Mouse (Mus musculus): ENCODE measurements around the gene Gprc5b. TPM values are rescaled to one million over a fixed set of nuclear protein-coding genes. Genes with fewer than 3 reads are reported as not detected.
A peak's percentile ranks its signal among the peaks of the same experiment; 100 is the strongest.

Gprc5b gene
- polyA plus RNA-seq (2016; fragmentation: Nextera tagmentation; extraction: Ambion mirVana), result 2.8 and 3.0 TPM in 2 replicates

DNA sequence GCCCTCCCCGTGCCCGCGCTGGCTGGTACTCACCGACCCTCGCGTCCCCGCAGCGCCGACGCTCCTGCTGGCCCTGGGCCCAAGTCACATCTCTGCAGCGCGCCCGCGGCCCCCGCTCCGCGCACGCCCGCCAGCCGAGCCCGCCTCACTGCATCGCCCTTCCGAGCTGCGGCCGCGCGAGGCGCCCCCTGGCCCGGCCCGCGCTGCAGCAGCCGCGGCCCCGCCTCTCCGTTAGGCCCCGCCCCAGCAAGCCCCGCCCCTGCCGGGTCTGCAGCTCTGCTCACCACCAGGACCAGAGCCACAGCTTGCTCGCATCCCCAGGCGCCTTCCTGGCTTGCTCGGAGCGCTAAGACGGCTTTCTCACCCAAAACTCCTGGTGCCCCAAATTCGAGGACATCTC lies at the start of gene Gprc5b:
TSS of gene Gprc5b (minus strand) at position 205 of the 400 bp plus-strand sequence.
- peak; percentile 90 for DNase-seq (ENCODE audit: low spot score)
- H3K4me1 ChIP-seq, result peaks cover 41% of the 10 kb centered on the region
- H3K9me3 ChIP-seq, result no peaks in the 10 kb centered on the region
- whole genome bisulfite sequencing, result under 1% methylated on average over 44 of the region's 44 CpGs
- H3K36me3 ChIP-seq, result no peaks in the 10 kb centered on the region
- peaks cover 35% of the 10 kb centered on the region; the same call in 1 of the 2 replicates for H3K27me3 ChIP-seq (ENCODE audit: insufficient read depth, poor library complexity, severe bottlenecking)
- H3K4me3 ChIP-seq, result peak within 1 kb of the TSS; percentile 68
- peak within 1 kb of the TSS; percentile 86 for H3K27ac ChIP-seq

DNA sequence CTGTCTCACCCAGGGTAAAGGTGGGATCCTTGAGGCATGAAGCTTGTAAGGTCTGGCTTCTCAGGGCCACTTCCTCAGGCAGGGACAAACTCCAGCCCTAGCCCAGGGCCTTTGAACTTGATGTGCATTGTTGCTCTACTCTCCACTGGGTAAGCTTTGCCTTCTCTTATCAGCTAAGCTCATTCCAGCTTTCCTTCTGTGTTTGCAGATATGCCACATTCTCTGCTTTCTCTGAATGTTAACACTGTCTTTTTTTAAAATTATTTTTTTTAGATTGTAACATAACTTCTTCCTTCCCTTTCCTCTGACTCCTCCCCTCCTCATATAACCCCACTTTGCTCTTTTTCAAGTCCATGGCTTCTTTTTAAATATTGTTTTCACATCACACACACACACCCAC lies 46.5 kb upstream of the Gprc5b start:
- H3K4me3 ChIP-seq, result no peak overlapping the region
- H3K27me3 ChIP-seq (ENCODE audit: insufficient read depth, poor library complexity, severe bottlenecking), result no peaks in the 10 kb centered on the region; the same call in 1 of the 2 replicates
- no peak for DNase-seq (ENCODE audit: low spot score)
- no peaks in the 10 kb centered on the region for H3K9me3 ChIP-seq
- no peaks in the 10 kb centered on the region for H3K36me3 ChIP-seq
- no peaks in the 10 kb centered on the region for H3K4me1 ChIP-seq
- no peak overlapping the region for H3K27ac ChIP-seq

DNA sequence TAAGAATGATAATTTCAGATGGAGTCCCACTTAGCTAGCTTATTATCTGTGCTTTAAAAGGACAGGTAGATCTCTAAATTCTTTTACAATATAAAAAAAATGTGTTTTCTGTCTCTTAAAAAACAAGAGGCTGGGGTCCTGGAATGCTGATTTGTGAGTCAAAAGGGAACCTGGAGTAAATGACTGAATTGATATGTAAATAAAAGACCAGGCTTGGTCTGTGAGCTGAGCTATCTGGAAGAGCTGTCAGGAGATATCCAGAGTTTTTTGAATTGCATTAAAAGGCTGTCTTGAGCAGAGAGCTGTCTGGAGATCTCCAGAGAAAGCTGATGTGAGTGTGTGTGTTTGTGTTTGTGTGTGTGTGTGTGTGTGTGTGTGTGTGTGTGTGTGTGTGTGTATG lies 42.6 kb upstream of the Gprc5b start:
- H3K36me3 ChIP-seq, result no peaks in the 10 kb centered on the region
- H3K4me3 ChIP-seq, result no peak overlapping the region
- H3K4me1 ChIP-seq, result no peaks in the 10 kb centered on the region
- H3K27me3 ChIP-seq (ENCODE audit: insufficient read depth, poor library complexity, severe bottlenecking), result peaks cover 6% of the 10 kb centered on the region; the same call in 1 of the 2 replicates
- no peaks in the 10 kb centered on the region for H3K9me3 ChIP-seq
- H3K27ac ChIP-seq, result no peak overlapping the region
- DNase-seq (ENCODE audit: low spot score), result no peak

DNA sequence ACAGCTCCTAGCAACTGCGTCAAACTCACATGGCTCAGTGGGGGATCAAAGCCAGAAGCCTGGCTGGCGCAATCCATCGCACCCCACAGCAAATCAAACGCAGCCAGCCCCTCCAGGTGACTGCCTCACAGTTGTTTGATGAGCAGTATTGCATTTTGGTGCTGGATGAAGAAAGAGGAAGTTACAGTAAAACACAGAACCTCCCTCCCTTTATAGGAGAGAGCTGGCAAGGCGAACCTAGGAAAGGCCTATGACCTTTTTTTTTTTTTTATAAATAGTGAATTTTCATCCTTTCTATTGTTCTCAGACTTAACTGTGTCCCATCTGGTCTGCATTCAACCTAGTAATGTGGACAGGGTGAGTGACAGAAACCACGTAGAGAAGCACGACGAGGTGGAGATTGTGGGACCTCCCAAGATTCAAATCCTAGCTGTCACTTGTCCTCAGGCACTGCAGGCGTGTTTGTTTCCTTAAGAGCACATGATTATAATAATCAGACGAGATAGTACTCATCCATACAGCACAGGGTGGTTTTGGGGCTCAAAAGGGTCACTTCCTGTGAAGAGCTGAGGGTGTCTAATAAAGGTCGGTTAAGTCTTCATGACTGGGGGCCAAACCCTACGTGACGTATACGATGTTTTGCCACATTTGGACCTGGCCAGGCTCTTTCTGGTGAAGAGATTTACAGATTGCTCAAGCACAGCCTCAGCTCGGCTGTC lies 39.4 kb upstream of the Gprc5b start:
- no peaks in the 10 kb centered on the region for H3K36me3 ChIP-seq
- H3K27ac ChIP-seq, result no peak overlapping the region
- H3K27me3 ChIP-seq (ENCODE audit: insufficient read depth, poor library complexity, severe bottlenecking), result peaks cover 6% of the 10 kb centered on the region; the same call in 1 of the 2 replicates
- no peak for DNase-seq (ENCODE audit: low spot score)
- H3K4me3 ChIP-seq, result no peak overlapping the region
- no peaks in the 10 kb centered on the region for H3K4me1 ChIP-seq
- H3K9me3 ChIP-seq, result no peaks in the 10 kb centered on the region
- 65% methylated on average over 15 of the region's 15 CpGs for WGBS

DNA sequence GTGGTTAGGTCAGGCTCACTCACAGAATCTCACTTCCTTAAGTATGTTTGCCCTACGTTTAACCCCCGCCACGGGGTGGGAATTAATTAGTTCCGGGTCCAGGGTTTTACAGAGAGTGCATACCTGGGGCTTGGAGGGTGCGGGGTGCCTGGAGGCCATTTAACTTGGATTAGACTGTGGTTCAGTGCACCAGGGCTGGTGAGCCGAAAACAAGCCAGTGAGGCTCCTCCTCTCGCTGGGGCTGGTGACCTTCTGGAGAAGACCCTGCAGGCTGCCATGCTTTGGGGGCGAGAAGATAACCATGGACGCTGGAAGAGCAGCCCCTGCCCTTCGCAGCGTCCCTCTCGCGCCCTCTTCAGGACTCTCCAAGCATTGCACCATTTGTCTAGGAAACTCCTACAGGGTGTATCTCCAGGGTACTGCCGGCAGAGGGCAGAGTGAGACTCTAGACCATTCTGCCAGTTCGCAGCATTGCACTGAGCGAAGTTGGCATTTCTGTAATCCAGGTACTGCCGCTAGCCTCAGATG lies 28.4 kb upstream of the Gprc5b start:
- H3K27me3 ChIP-seq (ENCODE audit: insufficient read depth, poor library complexity, severe bottlenecking), result no peaks in the 10 kb centered on the region
- no peaks in the 10 kb centered on the region for H3K36me3 ChIP-seq
- 23% methylated on average over 17 of the region's 17 CpGs for WGBS
- H3K4me1 ChIP-seq, result 0 out of 2 replicates have a peak, but pooled peaks cover 5% of the 10 kb centered on the region
- no peak overlapping the region for H3K27ac ChIP-seq
- peak; percentile 76 for DNase-seq (ENCODE audit: low spot score)
- H3K9me3 ChIP-seq, result no peaks in the 10 kb centered on the region
- no peak overlapping the region for H3K4me3 ChIP-seq

DNA sequence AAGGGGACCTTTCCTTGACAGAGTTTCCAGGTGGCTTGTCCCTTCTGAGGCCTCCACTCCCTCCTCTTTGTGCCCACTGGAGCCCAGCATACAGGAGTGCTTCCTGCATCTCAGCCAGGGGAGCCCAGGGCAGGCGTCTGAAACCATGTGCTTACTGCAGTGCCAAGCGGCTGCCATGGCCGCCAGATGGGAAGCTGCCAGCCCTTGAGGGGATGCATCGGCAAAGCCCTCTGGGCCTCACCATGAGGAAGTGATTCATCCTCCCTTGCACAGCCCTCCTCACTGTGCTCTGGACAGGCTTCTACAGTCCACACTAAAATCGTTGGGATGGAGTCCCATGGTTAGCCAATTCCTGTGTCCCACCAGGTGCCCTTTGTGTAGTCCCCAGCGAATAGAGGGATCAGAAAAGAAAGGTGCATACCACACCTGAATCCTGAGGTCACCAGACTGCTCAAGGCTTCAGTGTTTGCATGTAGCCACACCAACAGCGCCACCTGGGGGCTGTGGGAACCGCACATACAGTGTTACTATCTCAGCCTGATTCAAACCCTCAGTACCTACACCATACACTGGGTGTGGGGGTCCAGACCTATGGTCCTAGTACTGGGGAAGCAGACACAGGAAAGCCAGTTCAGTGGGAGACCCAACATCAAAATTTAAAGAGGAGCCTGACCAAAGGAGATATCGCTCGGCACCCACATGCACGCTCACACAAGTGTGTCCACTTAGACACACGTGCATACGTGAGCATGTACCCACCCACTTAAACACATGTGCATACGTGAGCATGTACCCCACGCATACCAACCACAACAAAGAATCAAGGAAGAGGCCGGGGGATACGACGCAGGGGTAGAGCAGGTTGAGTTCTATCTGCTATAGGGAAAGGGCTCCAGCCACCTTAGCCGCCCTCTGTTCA lies 27.5 kb upstream of the Gprc5b start:
- Histone ChIP-seq H3K36me3 (no peaks in the 10 kb centered on the region), H3K4me1 (0 out of 2 replicates have a peak, but pooled peaks cover 5% of the 10 kb centered on the region), H3K27ac (no peak overlapping the region), H3K9me3 (no peaks in the 10 kb centered on the region), H3K4me3 (no peak overlapping the region), H3K27me3 (ENCODE audit: insufficient read depth, poor library complexity, severe bottlenecking) (0 out of 2 replicates have a peak, but pooled peaks cover under 1% of the 10 kb centered on the region)
- no peak for DNase-seq (ENCODE audit: low spot score)
- 73% methylated on average over 19 of the region's 19 CpGs for WGBS

DNA sequence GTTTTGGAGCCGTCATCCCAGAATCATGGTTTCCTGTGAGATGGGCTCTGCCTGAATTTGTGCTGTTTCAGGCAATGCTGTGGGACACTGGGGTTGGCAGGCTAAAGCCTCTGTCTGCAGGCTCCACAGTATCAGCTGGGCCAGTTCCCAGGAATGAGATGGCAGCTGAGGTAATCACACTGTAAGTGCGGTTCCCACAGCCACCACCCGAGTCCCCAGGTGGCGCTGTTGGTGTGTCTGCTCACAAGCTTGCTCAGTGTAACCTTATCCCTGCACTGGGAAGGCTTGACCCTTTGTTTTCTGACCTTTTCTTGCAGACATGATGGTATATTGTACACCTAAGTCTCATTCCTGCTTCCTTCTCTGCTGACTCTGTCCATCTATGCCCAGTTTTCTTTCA lies 24.5 kb upstream of the Gprc5b start:
- H3K4me1 ChIP-seq, result no peaks in the 10 kb centered on the region
- no peak overlapping the region for H3K27ac ChIP-seq
- no peaks in the 10 kb centered on the region for H3K9me3 ChIP-seq
- 0 out of 2 replicates have a peak, but pooled peaks cover 14% of the 10 kb centered on the region for H3K27me3 ChIP-seq (ENCODE audit: insufficient read depth, poor library complexity, severe bottlenecking)
- WGBS, result 20% methylated on average over 4 of the region's 4 CpGs
- H3K4me3 ChIP-seq, result no peak overlapping the region
- no peak for DNase-seq (ENCODE audit: low spot score)
- H3K36me3 ChIP-seq, result no peaks in the 10 kb centered on the region

DNA sequence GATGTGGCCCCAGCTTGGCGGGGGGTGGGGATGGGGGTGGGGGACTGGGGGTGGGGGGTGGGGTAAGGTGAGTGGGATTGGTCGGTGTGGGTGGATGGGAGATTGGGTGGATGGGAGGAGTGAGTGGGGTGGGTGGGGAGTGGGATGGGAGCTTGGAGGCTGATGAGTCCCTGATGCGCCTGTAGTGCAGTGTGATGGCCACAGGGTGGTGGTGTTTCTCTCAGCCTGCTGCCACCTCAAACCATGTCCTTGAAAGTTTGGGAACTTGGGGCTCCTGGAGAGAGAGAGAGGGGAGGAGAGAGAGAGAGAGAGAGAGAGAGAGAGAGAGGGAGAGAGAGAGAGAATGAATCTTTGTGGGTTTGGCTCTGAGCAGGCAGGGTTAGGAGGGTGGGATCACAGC lies 20.7 kb upstream of the Gprc5b start:
- H3K4me1 ChIP-seq, result no peaks in the 10 kb centered on the region
- H3K36me3 ChIP-seq, result no peaks in the 10 kb centered on the region
- 0% methylated on average over 3 of the region's 3 CpGs for WGBS
- H3K4me3 ChIP-seq, result no peak overlapping the region
- no peak for DNase-seq (ENCODE audit: low spot score)
- H3K9me3 ChIP-seq, result no peaks in the 10 kb centered on the region
- H3K27ac ChIP-seq, result no peak overlapping the region
- 0 out of 2 replicates have a peak, but pooled peaks cover 14% of the 10 kb centered on the region for H3K27me3 ChIP-seq (ENCODE audit: insufficient read depth, poor library complexity, severe bottlenecking)

DNA sequence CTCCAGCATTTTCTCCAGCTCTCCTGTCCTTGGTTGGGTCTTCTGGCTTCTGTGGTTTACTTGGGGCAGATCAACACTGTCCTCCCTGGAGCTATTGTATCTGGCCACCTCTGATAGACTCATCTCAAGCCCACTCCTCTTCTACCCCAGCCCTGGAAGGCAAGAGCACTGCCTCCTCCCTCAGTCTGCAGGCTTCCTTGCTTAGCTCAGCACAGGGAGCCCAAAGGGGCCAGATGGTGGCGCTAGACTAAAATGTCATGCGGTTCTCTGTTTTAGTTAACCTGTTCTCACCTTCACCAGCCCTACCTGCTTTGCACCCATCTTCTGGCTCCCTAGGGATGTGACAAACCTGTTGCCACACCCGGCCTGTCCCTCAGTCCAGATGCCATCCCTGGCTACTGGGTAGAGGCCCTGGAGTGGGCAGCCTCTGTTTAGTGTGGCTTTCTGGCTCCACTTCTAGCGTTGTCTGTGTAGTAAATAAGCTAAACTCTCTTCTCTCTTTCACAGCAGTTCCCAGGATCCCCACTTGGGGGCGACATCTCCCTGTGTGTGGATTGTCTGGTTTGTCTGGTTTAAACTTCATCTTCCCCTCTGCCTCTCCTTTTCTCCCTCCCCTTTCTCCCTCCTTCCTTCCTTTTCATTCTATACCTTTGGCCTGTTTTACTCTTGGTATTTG lies 16.0 kb upstream of the Gprc5b start:
- H3K27ac ChIP-seq, result no peak overlapping the region
- 0 out of 2 replicates have a peak, but pooled peaks cover 2% of the 10 kb centered on the region for H3K27me3 ChIP-seq (ENCODE audit: insufficient read depth, poor library complexity, severe bottlenecking)
- no peaks in the 10 kb centered on the region for H3K9me3 ChIP-seq
- no peak overlapping the region for H3K4me3 ChIP-seq
- no peaks in the 10 kb centered on the region for H3K36me3 ChIP-seq
- DNase-seq (ENCODE audit: low spot score), result no peak
- 16% methylated on average over 5 of the region's 5 CpGs for WGBS
- no peaks in the 10 kb centered on the region for H3K4me1 ChIP-seq

DNA sequence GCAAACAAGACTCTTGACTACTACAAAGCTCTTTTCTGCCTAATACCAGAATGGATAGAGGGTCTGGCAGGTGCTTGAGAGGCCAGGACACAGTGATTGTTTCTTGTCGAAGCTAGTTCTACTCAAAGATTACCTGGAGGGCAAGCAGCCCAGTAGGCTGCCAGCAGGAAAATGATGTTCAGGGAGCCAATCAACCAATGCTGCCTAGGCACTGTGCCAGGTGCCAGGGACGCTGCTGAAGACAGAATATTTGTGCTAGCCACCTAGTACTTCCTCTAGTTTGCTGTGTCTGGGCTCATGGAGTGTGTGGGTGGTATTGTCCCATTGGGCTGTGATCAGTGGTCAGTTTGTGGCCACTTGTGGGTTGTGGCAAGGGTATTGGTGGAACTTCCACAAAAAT lies 7.5 kb upstream of the Gprc5b start:
- no peak overlapping the region for H3K4me3 ChIP-seq
- WGBS, result 68% methylated on average over 2 of the region's 2 CpGs

DNA sequence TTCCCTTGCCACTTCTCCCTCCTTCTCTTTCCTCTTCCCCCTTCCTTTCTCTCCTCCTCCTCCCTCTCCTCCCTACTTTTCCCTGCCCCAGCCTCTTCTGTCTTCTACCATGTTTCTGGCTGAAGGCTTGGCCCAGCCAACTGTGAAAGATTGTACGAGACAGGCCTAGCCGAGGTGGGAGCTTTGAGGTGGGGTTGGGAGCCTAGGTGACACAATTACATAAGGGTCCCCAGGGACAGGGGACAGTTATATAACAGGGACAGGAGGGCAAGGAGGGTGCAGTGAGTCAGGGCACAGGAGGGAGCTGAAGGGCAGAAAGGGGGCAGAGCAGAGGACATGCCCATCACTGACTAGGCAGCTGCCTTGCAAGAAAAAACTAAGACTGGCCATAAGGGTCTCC lies 7.0 kb upstream of the Gprc5b start:
- WGBS, result 78% methylated on average over 2 of the region's 2 CpGs
- Histone ChIP-seq H3K27me3 (ENCODE audit: insufficient read depth, poor library complexity, severe bottlenecking) (peaks cover 6% of the 10 kb centered on the region; the same call in 1 of the 2 replicates), H3K36me3 (no peaks in the 10 kb centered on the region), H3K4me3 (no peak overlapping the region), H3K4me1 (no peaks in the 10 kb centered on the region), H3K9me3 (no peaks in the 10 kb centered on the region), H3K27ac (no peak overlapping the region)
- no peak for DNase-seq (ENCODE audit: low spot score)

More for the DNA sequence above, 7.5 kb upstream of the Gprc5b start:
- Histone ChIP-seq H3K4me1 (no peaks in the 10 kb centered on the region), H3K27ac (no peak overlapping the region), H3K9me3 (no peaks in the 10 kb centered on the region), H3K36me3 (no peaks in the 10 kb centered on the region), H3K27me3 (ENCODE audit: insufficient read depth, poor library complexity, severe bottlenecking) (peaks cover 6% of the 10 kb centered on the region; the same call in 1 of the 2 replicates)
- no peak for DNase-seq (ENCODE audit: low spot score)

DNA sequence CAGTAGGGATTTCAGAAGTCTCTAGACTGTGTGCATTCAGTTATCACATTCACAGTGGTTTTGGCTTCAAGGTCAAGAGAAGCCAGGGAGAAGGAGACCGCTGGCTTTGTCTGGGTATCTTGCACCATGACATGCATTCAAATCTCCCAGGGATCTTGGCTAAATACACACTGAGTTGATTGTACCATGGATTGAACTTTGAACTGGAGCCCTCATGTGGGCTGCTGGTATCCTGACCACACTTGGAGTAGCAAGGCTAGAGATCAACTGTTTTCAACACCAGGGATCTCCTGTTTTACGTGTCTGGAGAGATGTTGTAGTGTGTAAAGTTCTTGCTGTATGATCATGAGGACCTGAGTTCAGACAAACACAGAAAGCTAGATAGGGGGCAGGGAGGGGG lies 4.8 kb upstream of the Gprc5b start:
- no peak overlapping the region for H3K4me3 ChIP-seq
- 63% methylated on average over 2 of the region's 2 CpGs for WGBS
- H3K36me3 ChIP-seq, result no peaks in the 10 kb centered on the region
- no peak for DNase-seq (ENCODE audit: low spot score)
- H3K27me3 ChIP-seq (ENCODE audit: insufficient read depth, poor library complexity, severe bottlenecking), result peaks cover 11% of the 10 kb centered on the region; the same call in 1 of the 2 replicates
- H3K27ac ChIP-seq, result no peak overlapping the region
- H3K4me1 ChIP-seq, result peaks cover 10% of the 10 kb centered on the region
- no peaks in the 10 kb centered on the region for H3K9me3 ChIP-seq

All from heart, embryonic 10.5 days (tissue).